Mouse (Mus musculus): ENCODE measurements around the gene Gabra5. TPM values are rescaled to one million over a fixed set of nuclear protein-coding genes. Genes with fewer than 3 reads are reported as not detected.

Gabra5 gene
- polyA plus RNA-seq, 1 experiment from 2014 or later = 50.9 TPM

DNA sequence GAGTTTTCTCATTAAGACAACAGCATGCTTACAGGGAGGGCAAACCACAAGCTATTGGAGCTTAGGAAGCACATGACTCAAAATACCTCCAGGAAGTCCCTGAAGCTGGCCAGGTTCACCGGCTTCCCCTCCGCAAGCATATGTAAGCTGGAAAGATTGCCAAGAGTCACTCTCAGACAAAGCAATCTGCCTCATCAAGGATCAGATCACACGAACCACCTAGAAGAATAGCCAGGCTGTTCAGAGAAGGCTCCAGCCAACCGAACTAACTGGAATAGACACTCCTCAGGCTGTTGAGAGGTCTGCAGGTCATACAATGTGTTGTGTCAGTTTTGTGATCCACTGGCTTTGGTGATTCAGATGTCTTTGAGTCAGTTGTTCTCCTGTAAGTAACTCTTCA is 98.7 kb downstream of the Gabra5 start:
- Histone ChIP-seq H3K4me1 (replicated peaks; ENCODE audit: control insufficient read depth, insufficient read depth, low read length) (no peaks in the 10 kb centered on the region), H3K27me3 (ENCODE audit: control insufficient read depth, insufficient read depth, low read length) (no peaks in the 10 kb centered on the region), H3K9ac (no peak overlapping the region), H3K4me2 (replicated peaks) (no peak overlapping the region), H3K4me3 (replicated peaks; ENCODE audit: low read length) (no peak overlapping the region), H3K9me3 (ENCODE audit: control insufficient read depth, low read length) (no peaks in the 10 kb centered on the region), H3K36me3 (replicated peaks; ENCODE audit: control insufficient read depth, insufficient read depth) (no peaks in the 10 kb centered on the region), H3K27ac (no peak overlapping the region)
- ATAC-seq (ENCODE audit: low FRiP score) = no peak
- WGBS = 76% methylated on average over 4 of the region's 4 CpGs
- no peak for DNase-seq (ENCODE audit: low spot score)

GRCm38 (mm10) chr7:57393551-57393950 is 116.3 kb downstream of the Gabra5 start:
- no peak overlapping the region for H3K4me2 ChIP-seq (replicated peaks)
- no peak for ATAC-seq (ENCODE audit: low FRiP score)
- no peak overlapping the region for H3K27ac ChIP-seq
- DNase-seq (ENCODE audit: low spot score) = no peak
- no peaks in the 10 kb centered on the region for H3K36me3 ChIP-seq (replicated peaks; ENCODE audit: control insufficient read depth, insufficient read depth)
- H3K9me3 ChIP-seq (ENCODE audit: control insufficient read depth, low read length) = no peaks in the 10 kb centered on the region
- WGBS = 91% methylated on average over 4 of the region's 4 CpGs
- H3K9ac ChIP-seq = no peak overlapping the region
- H3K27me3 ChIP-seq (ENCODE audit: control insufficient read depth, insufficient read depth, low read length) = no peaks in the 10 kb centered on the region
- no peak overlapping the region for H3K4me3 ChIP-seq (replicated peaks; ENCODE audit: low read length)
- H3K4me1 ChIP-seq (replicated peaks; ENCODE audit: control insufficient read depth, insufficient read depth, low read length) = no peaks in the 10 kb centered on the region

GRCm38 (mm10) chr7:57390046-57390445 is 119.8 kb downstream of the Gabra5 start:
- 0 out of 2 replicates have a peak, but pooled peaks cover 7% of the 10 kb centered on the region for H3K27me3 ChIP-seq (ENCODE audit: control insufficient read depth, insufficient read depth, low read length)
- WGBS = 55% methylated on average over 4 of the region's 4 CpGs
- H3K27ac ChIP-seq = no peak overlapping the region
- DNase-seq (ENCODE audit: low spot score) (no peak), ATAC-seq (ENCODE audit: low FRiP score) (no peak)
- H3K4me1 ChIP-seq (replicated peaks; ENCODE audit: control insufficient read depth, insufficient read depth, low read length) = no peaks in the 10 kb centered on the region
- H3K9me3 ChIP-seq (ENCODE audit: control insufficient read depth, low read length) = no peaks in the 10 kb centered on the region
- no peaks in the 10 kb centered on the region for H3K36me3 ChIP-seq (replicated peaks; ENCODE audit: control insufficient read depth, insufficient read depth)
- no peak overlapping the region for H3K9ac ChIP-seq
- H3K4me2 ChIP-seq (replicated peaks) = no peak overlapping the region
- H3K4me3 ChIP-seq (replicated peaks; ENCODE audit: low read length) = no peak overlapping the region

- Histone ChIP-seq H3K27ac (no peak overlapping the region), H3K4me1 (replicated peaks; ENCODE audit: control insufficient read depth, insufficient read depth, low read length) (no peaks in the 10 kb centered on the region), H3K36me3 (replicated peaks; ENCODE audit: control insufficient read depth, insufficient read depth) (no peaks in the 10 kb centered on the region), H3K9ac (peak overlapping the region; percentile 81), H3K27me3 (ENCODE audit: control insufficient read depth, insufficient read depth, low read length) (0 out of 2 replicates have a peak, but pooled peaks cover 7% of the 10 kb centered on the region), H3K9me3 (ENCODE audit: control insufficient read depth, low read length) (no peaks in the 10 kb centered on the region), H3K4me2 (replicated peaks) (peak overlapping the region; percentile 96), H3K4me3 (replicated peaks; ENCODE audit: low read length) (peak overlapping the region; percentile 77)
- peak; percentile 35 for DNase-seq (ENCODE audit: low spot score)
- ATAC-seq (ENCODE audit: low FRiP score) = no peak
- 18% methylated on average over 6 of the region's 6 CpGs for WGBS
These were observed 122.6 kb downstream of the Gabra5 start for GRCm38 (mm10) chr7:57387341-57387654.

DNA sequence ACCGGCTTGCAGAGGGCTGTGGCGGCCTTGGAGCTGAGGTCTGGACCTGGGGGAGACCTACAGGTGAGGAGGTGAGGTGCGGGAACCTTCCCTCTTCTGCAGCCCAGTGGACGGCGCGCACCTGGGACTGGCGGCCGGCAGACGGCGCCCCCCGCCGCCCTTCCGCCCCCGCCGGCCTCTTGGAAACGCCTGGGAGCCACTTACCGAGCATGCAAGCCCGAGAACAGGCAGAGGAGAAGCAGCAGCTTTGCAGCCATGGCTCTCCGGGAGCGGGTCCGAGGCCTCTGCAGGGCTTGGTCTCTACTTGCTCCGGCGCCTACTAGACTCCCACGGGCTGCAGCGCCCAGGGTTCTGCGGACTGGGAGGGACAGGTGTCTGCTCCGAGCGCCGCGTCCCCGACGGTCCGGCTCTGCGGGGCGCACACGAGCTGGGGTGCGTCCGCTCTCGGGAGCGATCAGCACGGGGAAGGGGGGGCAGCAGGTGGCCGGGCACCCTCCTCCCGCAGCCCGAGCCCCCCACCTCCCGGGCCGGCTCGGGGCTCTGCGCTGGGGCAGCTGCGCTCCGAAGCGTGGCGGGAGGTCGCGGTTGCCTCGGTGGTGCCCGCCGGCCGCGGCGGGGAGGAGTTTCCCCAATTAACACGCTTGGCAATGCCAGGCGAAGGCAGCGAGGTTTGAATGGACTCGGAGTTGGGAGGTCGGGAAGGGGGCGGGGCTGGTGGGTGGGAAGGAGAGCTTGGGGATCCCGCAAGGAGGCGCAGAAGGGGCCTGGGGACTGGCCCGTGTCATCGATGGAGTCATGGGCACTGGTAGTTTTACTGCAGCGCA is 123.1 kb downstream of the Gabra5 start, which contains the start of gene Gabrg3:
Gabrg3 (minus strand) TSS at position 672 of the 824 bp plus-strand sequence.
- DNase-seq (ENCODE audit: low spot score) (peak; percentile 39), ATAC-seq (ENCODE audit: low FRiP score) (peak; percentile 82)
- H3K4me3 ChIP-seq (replicated peaks; ENCODE audit: low read length) = peak within 1 kb of the TSS; percentile 77
- WGBS = 2% methylated on average over 67 of the region's 71 CpGs
- no peaks in the 10 kb centered on the region for H3K36me3 ChIP-seq (replicated peaks; ENCODE audit: control insufficient read depth, insufficient read depth)
- peak within 1 kb of the TSS; percentile 81 for H3K9ac ChIP-seq
- H3K4me1 ChIP-seq (replicated peaks; ENCODE audit: control insufficient read depth, insufficient read depth, low read length) = no peaks in the 10 kb centered on the region
- H3K4me2 ChIP-seq (replicated peaks) = peak within 1 kb of the TSS; percentile 96
- peak within 1 kb of the TSS; percentile 69 for H3K27ac ChIP-seq
- 0 out of 2 replicates have a peak, but pooled peaks cover 7% of the 10 kb centered on the region for H3K27me3 ChIP-seq (ENCODE audit: control insufficient read depth, insufficient read depth, low read length)
- H3K9me3 ChIP-seq (ENCODE audit: control insufficient read depth, low read length) = no peaks in the 10 kb centered on the region

- no peak overlapping the region for H3K4me2 ChIP-seq (replicated peaks)
- peak; percentile 75 for ATAC-seq (ENCODE audit: low FRiP score)
- 31% methylated on average over 4 of the region's 4 CpGs for WGBS
These were observed 125.7 kb downstream of the Gabra5 start for GRCm38 (mm10) chr7:57384112-57384511.

GRCm38 (mm10) chr7:57366013-57366390 is 143.9 kb downstream of the Gabra5 start:
- WGBS = 81% methylated on average over 5 of the region's 5 CpGs
- H3K36me3 ChIP-seq (replicated peaks; ENCODE audit: control insufficient read depth, insufficient read depth) = no peaks in the 10 kb centered on the region
- no peaks in the 10 kb centered on the region for H3K9me3 ChIP-seq (ENCODE audit: control insufficient read depth, low read length)
- H3K4me1 ChIP-seq (replicated peaks; ENCODE audit: control insufficient read depth, insufficient read depth, low read length) = no peaks in the 10 kb centered on the region
- ATAC-seq (ENCODE audit: low FRiP score) = no peak
- no peak overlapping the region for H3K4me3 ChIP-seq (replicated peaks; ENCODE audit: low read length)
- no peak overlapping the region for H3K9ac ChIP-seq
- DNase-seq (ENCODE audit: low spot score) = no peak
- no peak overlapping the region for H3K27ac ChIP-seq
- H3K27me3 ChIP-seq (ENCODE audit: control insufficient read depth, insufficient read depth, low read length) = no peaks in the 10 kb centered on the region
- H3K4me2 ChIP-seq (replicated peaks) = no peak overlapping the region

More at GRCm38 (mm10) chr7:57384112-57384511, 125.7 kb downstream of the Gabra5 start:
- Histone ChIP-seq H3K36me3 (replicated peaks; ENCODE audit: control insufficient read depth, insufficient read depth) (no peaks in the 10 kb centered on the region), H3K4me1 (replicated peaks; ENCODE audit: control insufficient read depth, insufficient read depth, low read length) (no peaks in the 10 kb centered on the region), H3K9me3 (ENCODE audit: control insufficient read depth, low read length) (no peaks in the 10 kb centered on the region), H3K27me3 (ENCODE audit: control insufficient read depth, insufficient read depth, low read length) (0 out of 2 replicates have a peak, but pooled peaks cover 7% of the 10 kb centered on the region), H3K27ac (no peak overlapping the region), H3K4me3 (replicated peaks; ENCODE audit: low read length) (no peak overlapping the region), H3K9ac (no peak overlapping the region)
- peak; percentile 83 for DNase-seq (ENCODE audit: low spot score)

GRCm38 (mm10) chr7:57365134-57366012 is 144.5 kb downstream of the Gabra5 start:
- Histone ChIP-seq H3K4me1 (replicated peaks; ENCODE audit: control insufficient read depth, insufficient read depth, low read length) (no peaks in the 10 kb centered on the region), H3K4me3 (replicated peaks; ENCODE audit: low read length) (no peak overlapping the region), H3K9ac (no peak overlapping the region), H3K4me2 (replicated peaks) (no peak overlapping the region), H3K36me3 (replicated peaks; ENCODE audit: control insufficient read depth, insufficient read depth) (no peaks in the 10 kb centered on the region), H3K27me3 (ENCODE audit: control insufficient read depth, insufficient read depth, low read length) (no peaks in the 10 kb centered on the region), H3K27ac (no peak overlapping the region), H3K9me3 (ENCODE audit: control insufficient read depth, low read length) (no peaks in the 10 kb centered on the region)
- no peak for ATAC-seq (ENCODE audit: low FRiP score)
- WGBS = 79% methylated on average over 5 of the region's 5 CpGs
- no peak for DNase-seq (ENCODE audit: low spot score)

GRCm38 (mm10) chr7:57363812-57364211 is 146.0 kb downstream of the Gabra5 start:
- ATAC-seq (ENCODE audit: low FRiP score) = no peak
- H3K27ac ChIP-seq = no peak overlapping the region
- 94% methylated on average over 6 of the region's 6 CpGs for WGBS
- H3K4me2 ChIP-seq (replicated peaks) = no peak overlapping the region
- H3K4me1 ChIP-seq (replicated peaks; ENCODE audit: control insufficient read depth, insufficient read depth, low read length) = no peaks in the 10 kb centered on the region
- H3K27me3 ChIP-seq (ENCODE audit: control insufficient read depth, insufficient read depth, low read length) = no peaks in the 10 kb centered on the region
- H3K9ac ChIP-seq = no peak overlapping the region
- H3K9me3 ChIP-seq (ENCODE audit: control insufficient read depth, low read length) = no peaks in the 10 kb centered on the region
- no peak overlapping the region for H3K4me3 ChIP-seq (replicated peaks; ENCODE audit: low read length)
- no peaks in the 10 kb centered on the region for H3K36me3 ChIP-seq (replicated peaks; ENCODE audit: control insufficient read depth, insufficient read depth)
- no peak for DNase-seq (ENCODE audit: low spot score)

All from hindbrain, embryonic 14.5 days (tissue).